Comparison of ENCODE assay signal across 18 mouse cellular contexts in genomic region chr12:40564261-40564660, GRCm38 (mm10).
DNase-seq lines count a peak whose midpoint lies in the region; ATAC-seq lines count a peak whose summit lies in the region.
"Had no signal": no experiment of that assay in that cellular context is flagged by ENCODE, and none has a peak within 500 bp of the region (broad histone marks: within the 10 kb centered on the region; RNA-seq: fewer than 3 reads in every experiment).

No protein-coding gene starts in this region.

- no peak overlapping the region for H3K9ac ChIP-seq in heart, embryonic 11.5 days (ENCODE audit: low read depth, low read length)
- H3K9ac ChIP-seq in midbrain, embryonic 13.5 days (replicated peaks), result no peak overlapping the region
- H3K9ac ChIP-seq: forebrain, embryonic 12.5 days; hindbrain, embryonic 15.5 days; liver, embryonic 14.5 days; stomach, embryonic 15.5 days had no signal

- no peaks in the 10 kb centered on the region for H3K36me3 ChIP-seq in heart, embryonic 11.5 days (ENCODE audit: control insufficient read depth, insufficient read depth, low read length)
- no peaks in the 10 kb centered on the region for H3K36me3 ChIP-seq in midbrain, embryonic 13.5 days
- H3K36me3 ChIP-seq: forebrain, embryonic 12.5 days; hindbrain, embryonic 15.5 days; stomach, embryonic 15.5 days had no signal

- 66% methylated on average over 2 of the region's 2 CpGs for WGBS in heart, embryonic 11.5 days (ENCODE audit: insufficient replicate concordance)
- 86% methylated on average over 2 of the region's 2 CpGs for WGBS in midbrain, embryonic 13.5 days

- no peak overlapping the region for H3K27ac ChIP-seq in heart, embryonic 11.5 days (ENCODE audit: low read depth, low read length)
- H3K27ac ChIP-seq in midbrain, embryonic 13.5 days, result no peak overlapping the region
- H3K27ac ChIP-seq: forebrain, embryonic 12.5 days; hindbrain, embryonic 15.5 days; left cerebral cortex, adult 2 months; liver, embryonic 14.5 days; stomach, embryonic 15.5 days had no signal

- H3K4me3 ChIP-seq in heart, embryonic 11.5 days (ENCODE audit: low read depth, low read length), result no peak overlapping the region
- no peak overlapping the region for H3K4me3 ChIP-seq in midbrain, embryonic 13.5 days (replicated peaks)
- H3K4me3 ChIP-seq: forebrain, embryonic 12.5 days; hindbrain, embryonic 15.5 days; left cerebral cortex, adult 2 months; megakaryocyte, embryonic 14.5 days; stomach, embryonic 15.5 days had no signal

- no peaks in the 10 kb centered on the region for H3K4me1 ChIP-seq in heart, embryonic 11.5 days (ENCODE audit: control insufficient read depth, insufficient read depth, low read length)
- no peaks in the 10 kb centered on the region; the same call in 1 of the 2 replicates for H3K4me1 ChIP-seq in midbrain, embryonic 13.5 days (replicated peaks)
- H3K4me1 ChIP-seq: stomach, embryonic 15.5 days had no signal

- no peak for ATAC-seq in heart, embryonic 11.5 days (replicated peaks; ENCODE audit: insufficient number of reproducible peaks, low FRiP score, low TSS enrichment)
- no peak for ATAC-seq in midbrain, embryonic 13.5 days
- ATAC-seq: intestine, embryonic 16.5 days had no signal

- no peak overlapping the region for H3K4me2 ChIP-seq in heart, embryonic 11.5 days
- H3K4me2 ChIP-seq in midbrain, embryonic 13.5 days (replicated peaks), result no peak overlapping the region
- H3K4me2 ChIP-seq: forebrain, embryonic 12.5 days; hindbrain, embryonic 15.5 days; stomach, embryonic 15.5 days had no signal

- DNase-seq in heart, adult 18-20 months, result peak; percentile 34 to 42
- peak; percentile 31 for DNase-seq in kidney, postnatal 14 days
- DNase-seq in kidney, postnatal 25 days, result no peak
- DNase-seq in MN1 (ENCODE audit: low spot score), result peak; percentile 24
- peak; percentile 38 for DNase-seq in adipocyte (ENCODE audit: low spot score)
- no peak for DNase-seq in spleen, postnatal 14 days (ENCODE audit: low spot score in 2 of 2)
- DNase-seq: cerebellum, postnatal 36 days; spleen, adult 18-20 months; thymus, adult 2 months had no signal

- no peaks in the 10 kb centered on the region for H3K27me3 ChIP-seq in heart, embryonic 11.5 days (ENCODE audit: control insufficient read depth, insufficient read depth, low read length)
- no peaks in the 10 kb centered on the region for H3K27me3 ChIP-seq in midbrain, embryonic 13.5 days
- H3K27me3 ChIP-seq: forebrain, embryonic 12.5 days; hindbrain, embryonic 15.5 days; stomach, embryonic 15.5 days had no signal

- no peaks in the 10 kb centered on the region for H3K9me3 ChIP-seq in heart, embryonic 11.5 days (replicated peaks; ENCODE audit: control insufficient read depth, low read length)
- no peaks in the 10 kb centered on the region for H3K9me3 ChIP-seq in midbrain, embryonic 13.5 days
- H3K9me3 ChIP-seq: forebrain, embryonic 12.5 days; hindbrain, embryonic 15.5 days; megakaryocyte, embryonic 14.5 days; stomach, embryonic 15.5 days had no signal

Comparison
In these comparisons a context has a peak if more than half of its experiments do, and no peak if none do; other contexts are left out.
1. DNase-seq: peak in heart, adult 18-20 months (2 of 2), kidney, postnatal 14 days (single experiment), MN1 (single experiment) and adipocyte (single experiment); none in kidney, postnatal 25 days (0 of 2) and spleen, postnatal 14 days (0 of 2).